Mouse (Mus musculus) cerebellum, postnatal 25 days (tissue): Measurements from ENCODE around the gene Stk16.

Experiments
- DNase-seq, 2 experiments: peaks; one replicate each; pipeline ENCODE4 v3.0.0; 2021; ENCODE audit warnings: mixed read lengths in 2 of 2

Stk16 gene

GRCm38 (mm10) chr1:75239591-75239990 is 29.0 kb downstream of the Stk16 start:
- DNase-seq, result peak; percentile 62 to 70

GRCm38 (mm10) chr1:75243411-75243810 is 32.8 kb downstream of the Stk16 start:
- no peak for DNase-seq

GRCm38 (mm10) chr1:75244175-75244826 is 33.7 kb downstream of the Stk16 start:
- DNase-seq, result no peak

- DNase-seq, result peak; percentile 58 to 67
These were observed 34.2 kb downstream of the Stk16 start for GRCm38 (mm10) chr1:75244836-75245235.

GRCm38 (mm10) chr1:75247071-75247930 is 36.7 kb downstream of the Stk16 start:
- DNase-seq, result peak; percentile 39 to 46

- peak; percentile 65 to 81 for DNase-seq
These were observed 37.6 kb downstream of the Stk16 start for GRCm38 (mm10) chr1:75248041-75248772.

- peak; percentile 80 to 84 for DNase-seq
These were observed 39.9 kb downstream of the Stk16 start for GRCm38 (mm10) chr1:75250498-75250897.

GRCm38 (mm10) chr1:75251112-75251970 is 40.7 kb downstream of the Stk16 start:
- peak; percentile 92 to 93 for DNase-seq

- DNase-seq, result no peak
These were observed 41.7 kb downstream of the Stk16 start for GRCm38 (mm10) chr1:75252308-75252707.

GRCm38 (mm10) chr1:75253029-75253428 is 42.4 kb downstream of the Stk16 start:
- peak; percentile 30 to 55 for DNase-seq

- peak; percentile 92 to 94 for DNase-seq
These were observed 43.4 kb downstream of the Stk16 start for GRCm38 (mm10) chr1:75253849-75254624.

GRCm38 (mm10) chr1:75254625-75255013 is 44.0 kb downstream of the Stk16 start:
- no peak for DNase-seq

GRCm38 (mm10) chr1:75255516-75256046 is 44.9 kb downstream of the Stk16 start:
- no peak for DNase-seq

- peak in 1 of 2 experiments; percentile 58 for DNase-seq
These were observed 50.6 kb downstream of the Stk16 start for GRCm38 (mm10) chr1:75261278-75261677.

GRCm38 (mm10) chr1:75262969-75263951 is 52.6 kb downstream of the Stk16 start:
- DNase-seq, result peak; percentile 51 to 53

- DNase-seq, result peak; percentile 79 to 82
These were observed 53.6 kb downstream of the Stk16 start, which contains the start of gene Ptprn for GRCm38 (mm10) chr1:75264091-75264880. Gene Ptprn (minus strand): TSS chr1:75264502.
